Mouse (Mus musculus) layer of hippocampus, adult 6 months (tissue): ENCODE data around the gene Lhfp. TPM values are rescaled to one million over a fixed set of nuclear protein-coding genes. Genes with fewer than 3 reads are reported as not detected.

Source experiments
- long read RNA-seq, 2 experiments: library from polyadenylated mRNA; unstranded; transcript quantifications; one replicate each; pipeline ENCODE4 v2.0.0; 2019 to 2020
- polyA plus RNA-seq: library from polyadenylated mRNA; unstranded; fragments of <200 nt; fragmentation: Nextera tagmentation; gene quantifications from 2 replicates; pipeline ENCODE4 v1.2.3, GENCODE M21; 2021

The Lhfp gene
- polyA plus RNA-seq, result 23.3 and 23.6 TPM in 2 replicates
- long read RNA-seq, experiment 1, transcript Lhfp-201 (4 exons, 2,108 nt), result major isoform, 60 of 64 reads
- long read RNA-seq, experiment 1, partial matches to known transcripts, result 1 of 64 reads
- long read RNA-seq, experiment 1, other reads (novel, unspliced or antisense), result 3 of 64 reads
- long read RNA-seq, experiment 2, transcript Lhfp-201 (4 exons, 2,108 nt), result major isoform, 95 of 107 reads
- long read RNA-seq, experiment 2, partial matches to known transcripts, result 9 of 107 reads
- long read RNA-seq, experiment 2, other reads (novel, unspliced or antisense), result 2 of 107 reads

GRCm38 (mm10) chr3:53041411-53042239, at the start of gene Lhfp:
Gene Lhfp, plus strand, starts transcription at chr3:53041528.

GRCm38 (mm10) chr3:53016436-53017340, 24.6 kb upstream of the Lhfp start, which contains the start of gene Cog6:
Gene Cog6, minus strand, starts transcription at chr3:53017237.

Other genes with a start within 250 kb of the Lhfp start
- 25.7 and 27.2 TPM in 2 replicates for gene Cog6, start 24.3 kb upstream of the Lhfp start, polyA plus RNA-seq